Mouse (Mus musculus): ENCODE measurements around the gene Ghrh. TPM values are rescaled to one million over a fixed set of nuclear protein-coding genes. Genes with fewer than 3 reads are reported as not detected.

The Ghrh gene
- polyA plus RNA-seq, 1 experiment from 2014 or later, result 0.57 TPM

DNA sequence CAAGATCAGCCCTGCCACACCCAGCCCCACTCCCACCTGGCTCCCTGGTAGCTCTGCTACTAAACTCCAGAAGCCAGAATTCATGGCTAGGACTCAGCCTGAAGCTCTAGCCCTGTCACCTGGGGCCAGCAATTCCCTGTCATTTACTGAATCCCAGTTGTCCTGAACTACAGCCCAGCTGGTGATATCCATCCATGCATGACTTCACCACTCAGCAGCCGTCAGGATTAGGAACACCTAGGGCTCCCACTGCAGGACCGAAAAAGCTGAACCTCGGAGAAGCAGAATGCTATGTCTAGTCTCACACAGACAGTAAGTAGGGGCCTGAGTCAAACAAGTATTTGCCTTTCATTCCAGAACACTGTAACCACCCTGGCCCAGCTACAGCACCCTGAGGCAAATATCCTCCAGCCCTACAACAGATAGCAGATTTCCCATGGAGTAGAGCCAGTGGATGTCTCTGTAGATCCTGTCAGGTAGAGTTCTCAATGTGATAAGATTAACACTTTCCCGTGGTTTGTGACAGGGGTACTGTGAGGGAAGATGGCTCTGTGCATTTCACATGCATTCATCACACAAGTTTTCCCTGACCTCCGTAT lies 4.9 kb downstream of the Ghrh start:
- Histone ChIP-seq H3K4me1 (replicated peaks) (peaks cover 51% of the 10 kb centered on the region), H3K4me3 (no peak overlapping the region), H3K27me3 (no peaks in the 10 kb centered on the region), H3K36me3 (no peaks in the 10 kb centered on the region), H3K9ac (peak overlapping the region; percentile 56), H3K4me2 (no peak overlapping the region), H3K9me3 (no peaks in the 10 kb centered on the region), H3K27ac (replicated peaks) (peak overlapping the region; percentile 84)
- no peak for ATAC-seq (ENCODE audit: low read depth)
- 41% methylated on average over 5 of the region's 5 CpGs for WGBS

DNA sequence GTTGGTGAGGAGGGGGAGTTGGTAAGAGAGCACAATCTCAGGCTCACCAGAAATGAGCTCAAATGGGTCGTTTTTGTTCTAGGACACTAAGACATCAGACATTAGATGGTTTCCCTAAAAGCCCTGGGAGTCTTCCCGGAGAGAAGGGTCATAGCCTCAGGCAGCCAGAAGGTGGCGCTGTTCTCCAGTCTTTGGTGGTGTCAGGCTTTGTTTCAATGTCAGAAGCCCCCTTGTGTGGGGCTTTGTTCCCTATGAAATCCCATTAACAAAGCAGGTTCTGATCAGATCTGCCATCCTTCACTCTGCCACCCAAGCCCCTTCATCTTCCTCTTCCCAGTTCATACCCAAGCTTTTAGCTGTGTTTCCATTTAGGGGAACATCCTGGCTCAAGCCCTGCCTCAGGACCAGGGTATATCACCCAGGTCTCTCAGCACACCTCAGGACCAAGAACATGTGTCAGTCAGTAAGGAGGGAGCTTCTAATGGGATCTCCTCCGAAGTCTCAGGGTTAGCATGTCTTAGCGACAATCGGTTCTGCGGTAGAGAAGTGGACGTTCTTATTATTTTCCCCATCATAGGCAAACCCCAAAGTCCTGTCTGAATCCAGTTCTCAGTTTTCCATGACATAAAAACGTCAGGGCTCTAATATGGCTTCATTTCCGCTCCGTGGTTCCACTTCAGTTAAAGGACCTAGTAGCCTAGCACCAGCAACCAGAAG lies 5.6 kb downstream of the Ghrh start:
- H3K4me1 ChIP-seq (replicated peaks), result peaks cover 46% of the 10 kb centered on the region
- H3K4me3 ChIP-seq, result no peak overlapping the region
- H3K36me3 ChIP-seq, result no peaks in the 10 kb centered on the region
- no peaks in the 10 kb centered on the region for H3K27me3 ChIP-seq
- H3K27ac ChIP-seq (replicated peaks), result peak overlapping the region; percentile 84
- no peak overlapping the region for H3K4me2 ChIP-seq
- H3K9me3 ChIP-seq, result no peaks in the 10 kb centered on the region
- peak overlapping the region; percentile 56 for H3K9ac ChIP-seq
- 42% methylated on average over 11 of the region's 11 CpGs for WGBS
- peak; percentile 47 for ATAC-seq (ENCODE audit: low read depth)

DNA sequence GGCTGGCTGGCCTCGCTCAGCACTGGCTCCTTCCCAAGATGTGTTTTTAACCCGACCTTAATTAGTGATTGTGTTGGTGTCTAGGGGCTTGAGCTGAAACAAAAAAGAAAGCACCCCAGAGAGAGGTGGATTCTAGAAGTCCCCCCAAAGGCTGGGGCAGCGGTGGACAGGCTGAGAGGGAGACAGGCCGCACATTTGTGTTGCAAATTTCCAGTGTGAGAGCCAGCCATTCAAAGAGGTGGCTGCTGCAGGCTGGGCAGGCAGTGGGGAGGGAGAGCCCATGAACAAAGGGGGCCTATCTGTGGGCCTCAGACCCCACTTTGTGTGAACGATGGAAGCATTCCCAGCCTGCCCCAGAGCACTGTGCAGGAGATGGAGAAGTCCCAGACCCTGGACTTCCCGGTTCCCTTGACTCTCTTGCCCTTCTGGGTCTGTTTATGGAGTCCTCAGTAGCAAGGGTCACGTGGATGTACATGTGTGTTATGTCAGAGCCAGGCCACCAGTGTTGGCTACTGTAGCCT lies 7.0 kb downstream of the Ghrh start:
- Histone ChIP-seq H3K4me3 (no peak overlapping the region), H3K4me2 (no peak overlapping the region), H3K9ac (peak overlapping the region; percentile 26; the same call in 1 of the 2 replicates), H3K27ac (replicated peaks) (peak overlapping the region; percentile 84), H3K9me3 (no peaks in the 10 kb centered on the region), H3K27me3 (no peaks in the 10 kb centered on the region), H3K4me1 (replicated peaks) (peaks cover 42% of the 10 kb centered on the region), H3K36me3 (no peaks in the 10 kb centered on the region)
- WGBS, result 17% methylated on average over 7 of the region's 7 CpGs
- peak; percentile 64 for ATAC-seq (ENCODE audit: low read depth)

DNA sequence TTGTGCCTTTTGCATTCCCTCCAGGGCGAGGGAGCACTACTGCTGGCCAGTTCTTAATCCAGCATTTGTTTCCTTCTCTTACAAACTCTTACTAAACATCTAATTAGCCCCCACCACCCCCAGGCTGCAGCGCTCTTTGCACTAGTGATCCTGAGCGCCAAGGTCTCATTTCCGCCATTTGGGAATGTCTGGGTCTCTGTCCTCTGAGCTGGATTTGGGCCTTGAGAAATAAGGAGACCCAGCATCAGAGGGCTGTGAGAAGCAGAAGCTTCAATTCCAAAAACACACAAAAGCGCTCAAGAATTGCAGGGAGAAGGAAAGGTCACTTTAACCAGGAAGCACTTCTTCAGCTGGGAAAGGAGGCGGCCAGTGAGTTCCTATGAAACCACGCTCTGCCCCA lies 7.8 kb downstream of the Ghrh start:
- H3K27me3 ChIP-seq, result no peaks in the 10 kb centered on the region
- H3K36me3 ChIP-seq, result no peaks in the 10 kb centered on the region
- H3K4me1 ChIP-seq (replicated peaks), result peaks cover 42% of the 10 kb centered on the region
- no peak overlapping the region for H3K4me2 ChIP-seq
- no peaks in the 10 kb centered on the region for H3K9me3 ChIP-seq
- 80% methylated on average over 7 of the region's 7 CpGs for WGBS
- ATAC-seq (ENCODE audit: low read depth), result no peak
- no peak overlapping the region for H3K9ac ChIP-seq
- no peak overlapping the region for H3K4me3 ChIP-seq
- H3K27ac ChIP-seq (replicated peaks), result peak overlapping the region; percentile 84

DNA sequence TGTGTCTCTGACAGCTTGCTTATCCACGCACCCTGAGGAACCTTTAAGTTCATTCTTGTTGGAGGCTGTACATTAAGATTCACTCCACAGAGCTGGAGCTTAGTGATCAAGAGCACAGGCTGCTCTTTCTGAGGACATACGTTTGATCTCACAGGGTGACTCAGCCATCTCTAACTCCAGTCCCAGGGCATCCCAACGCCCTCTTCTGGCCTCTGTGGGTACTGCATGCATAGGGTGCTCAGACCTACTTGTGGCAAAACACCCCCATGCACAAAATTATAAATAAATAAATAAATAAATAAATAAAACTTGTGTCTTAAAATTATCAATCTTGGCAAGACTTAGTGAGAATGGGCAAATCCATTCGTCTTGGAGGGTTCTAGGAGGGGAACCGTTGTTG lies 8.6 kb downstream of the Ghrh start:
- no peak for ATAC-seq (ENCODE audit: low read depth)
- H3K36me3 ChIP-seq, result no peaks in the 10 kb centered on the region
- peaks cover 42% of the 10 kb centered on the region for H3K4me1 ChIP-seq (replicated peaks)
- no peak overlapping the region for H3K27ac ChIP-seq (replicated peaks)
- no peak overlapping the region for H3K9ac ChIP-seq
- no peak overlapping the region for H3K4me3 ChIP-seq
- no peak overlapping the region for H3K4me2 ChIP-seq
- H3K9me3 ChIP-seq, result no peaks in the 10 kb centered on the region
- H3K27me3 ChIP-seq, result no peaks in the 10 kb centered on the region
- 30% methylated on average over 5 of the region's 5 CpGs for WGBS

DNA sequence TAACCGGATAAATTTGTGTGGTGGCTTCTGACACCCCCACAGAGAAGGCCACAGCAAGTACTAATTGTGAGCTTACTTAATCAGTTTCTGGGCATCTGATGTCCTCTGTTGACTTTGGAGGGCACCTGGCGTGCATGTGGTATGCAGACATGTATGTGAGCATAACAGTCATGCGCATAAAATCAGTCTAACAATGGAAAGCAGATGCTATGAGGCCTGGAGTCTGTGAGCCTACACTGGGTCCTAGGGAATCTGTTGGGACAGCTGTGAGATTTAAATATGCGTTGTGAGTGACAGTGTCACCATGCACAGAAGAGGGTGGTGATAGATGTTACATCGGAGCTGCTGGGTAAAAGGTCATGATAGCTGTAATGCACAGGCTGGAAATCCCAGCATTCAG lies 15.2 kb downstream of the Ghrh start:
- H3K27ac ChIP-seq (replicated peaks), result peak overlapping the region; percentile 15; the same call in 1 of the 2 replicates

DNA sequence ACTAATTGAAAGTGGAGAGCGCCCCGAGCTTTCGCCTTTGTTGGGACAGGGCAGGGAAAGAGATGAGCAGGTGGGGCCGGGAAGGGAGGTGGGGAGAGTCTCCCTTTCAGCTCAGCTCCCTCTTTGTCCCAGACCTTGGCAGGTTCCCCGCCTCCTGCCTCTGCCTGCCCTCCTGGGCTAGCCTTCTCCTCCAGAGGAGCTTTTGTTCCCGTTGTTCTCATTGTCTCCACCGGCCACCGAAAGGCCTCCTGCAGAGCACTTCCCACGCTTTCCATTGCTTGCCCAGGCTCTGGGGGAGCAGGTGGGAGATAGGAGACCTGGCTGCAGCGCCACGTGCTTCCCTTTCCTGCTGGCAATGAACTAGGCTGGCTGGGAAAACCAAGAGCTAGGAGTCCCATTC lies 18.7 kb downstream of the Ghrh start:
- H3K27ac ChIP-seq (replicated peaks), result peak overlapping the region; percentile 55
- no peak overlapping the region for H3K4me2 ChIP-seq
- peaks cover 28% of the 10 kb centered on the region for H3K4me1 ChIP-seq (replicated peaks)

More for the DNA sequence above, 15.2 kb downstream of the Ghrh start:
- Histone ChIP-seq H3K9ac (peak overlapping the region; percentile 1; the same call in 1 of the 2 replicates), H3K27me3 (no peaks in the 10 kb centered on the region), H3K4me3 (no peak overlapping the region), H3K9me3 (no peaks in the 10 kb centered on the region), H3K36me3 (peaks cover 5% of the 10 kb centered on the region), H3K4me1 (replicated peaks) (peaks cover 28% of the 10 kb centered on the region), H3K4me2 (no peak overlapping the region)
- no peak for ATAC-seq (ENCODE audit: low read depth)
- WGBS, result 61% methylated on average over 5 of the region's 5 CpGs

DNA sequence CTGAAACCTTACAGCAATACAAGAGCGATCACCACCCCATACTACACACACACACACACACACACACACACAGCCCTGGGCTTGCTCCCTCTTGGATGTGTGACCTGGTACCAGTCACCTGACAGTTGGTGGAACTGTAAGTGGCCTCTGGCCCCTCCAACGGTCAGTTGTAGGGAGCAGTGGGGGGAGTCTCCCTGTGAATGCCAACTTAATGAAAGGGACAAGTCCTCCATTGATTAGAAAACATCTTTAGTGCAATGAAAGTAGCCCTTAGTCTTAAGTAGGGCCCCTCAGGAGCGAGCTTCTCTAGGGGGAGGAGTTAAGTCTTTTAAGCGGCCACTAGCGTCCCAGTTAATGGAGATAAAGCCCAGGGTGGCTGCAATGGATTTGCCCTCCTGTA lies 19.2 kb downstream of the Ghrh start:
- WGBS, result 13% methylated on average over 5 of the region's 5 CpGs
- Histone ChIP-seq H3K4me1 (replicated peaks) (peaks cover 28% of the 10 kb centered on the region), H3K27ac (replicated peaks) (peak overlapping the region; percentile 55), H3K27me3 (no peaks in the 10 kb centered on the region), H3K4me2 (no peak overlapping the region), H3K9me3 (no peaks in the 10 kb centered on the region), H3K9ac (0 out of 2 replicates have a peak overlapping the region, but pooled peaks have one; percentile 3), H3K36me3 (peaks cover 44% of the 10 kb centered on the region), H3K4me3 (no peak overlapping the region)
- ATAC-seq (ENCODE audit: low read depth), result peak; percentile 36

More for the DNA sequence above, 18.7 kb downstream of the Ghrh start:
- peak; percentile 44 for ATAC-seq (ENCODE audit: low read depth)
- Histone ChIP-seq H3K27me3 (no peaks in the 10 kb centered on the region), H3K4me3 (no peak overlapping the region), H3K9ac (peak overlapping the region; percentile 3; the same call in 1 of the 2 replicates), H3K9me3 (no peaks in the 10 kb centered on the region), H3K36me3 (peaks cover 39% of the 10 kb centered on the region)
- WGBS, result 10% methylated on average over 11 of the region's 11 CpGs

DNA sequence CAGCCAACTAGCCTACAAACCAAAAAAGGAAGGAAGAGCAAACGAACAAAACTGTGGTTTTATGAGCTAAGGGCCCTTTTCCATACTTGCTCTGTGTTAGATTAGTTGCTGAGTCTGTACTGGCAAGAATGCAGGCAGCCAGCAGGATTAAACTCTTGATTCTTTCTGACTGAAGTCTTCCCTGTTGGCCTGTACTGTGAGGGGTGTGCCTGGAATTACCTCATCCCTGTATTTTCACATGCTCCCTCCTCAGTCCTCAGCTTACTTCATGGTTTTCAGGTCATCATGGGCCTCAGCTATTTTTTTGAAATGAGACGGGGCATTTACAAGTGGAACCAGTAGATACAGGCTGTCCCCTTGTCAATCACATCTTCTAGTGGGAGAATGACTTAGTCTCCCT lies 22.1 kb downstream of the Ghrh start:
- H3K36me3 ChIP-seq, result peaks cover 73% of the 10 kb centered on the region

DNA sequence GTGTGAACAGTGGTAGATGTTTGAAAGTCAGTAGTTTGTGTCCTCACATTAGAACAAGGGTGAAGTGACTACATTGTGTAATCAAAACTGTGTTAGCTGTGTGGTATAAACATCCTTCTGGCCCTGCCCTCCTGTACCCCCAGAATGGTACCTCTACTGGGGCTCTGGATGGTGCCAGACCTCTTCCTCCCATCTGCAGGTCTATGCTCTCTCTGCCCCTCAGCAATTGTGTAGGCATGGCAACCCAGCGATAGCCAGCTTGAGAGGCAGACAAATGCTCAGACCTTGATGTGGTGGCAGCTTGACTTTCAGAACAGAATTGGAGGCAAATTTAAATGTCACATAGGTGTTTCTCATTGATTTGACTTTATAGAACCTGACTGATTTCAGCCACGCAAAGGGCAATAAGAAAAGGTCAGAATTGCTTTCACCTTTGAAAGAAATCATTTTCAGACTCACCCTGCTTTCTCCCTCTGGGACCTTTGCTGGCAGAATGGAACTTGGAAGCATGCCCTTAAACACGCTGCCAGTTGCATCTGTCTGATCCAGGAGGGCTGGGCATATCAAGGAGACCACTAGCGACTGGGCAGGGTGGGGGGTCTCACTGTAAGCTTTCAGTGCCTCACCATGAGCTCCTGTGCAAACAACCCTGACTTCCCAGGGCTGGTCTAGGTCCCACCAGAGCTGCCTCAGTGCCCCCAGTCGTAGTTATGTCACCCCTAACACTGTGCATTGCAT lies 25.1 kb downstream of the Ghrh start:
- Histone ChIP-seq H3K36me3 (peaks cover 91% of the 10 kb centered on the region), H3K4me2 (no peak overlapping the region), H3K27ac (replicated peaks) (peak overlapping the region; percentile 61; the same call in 1 of the 2 replicates), H3K4me3 (no peak overlapping the region), H3K4me1 (replicated peaks) (peaks cover 32% of the 10 kb centered on the region), H3K27me3 (no peaks in the 10 kb centered on the region), H3K9ac (no peak overlapping the region), H3K9me3 (no peaks in the 10 kb centered on the region)
- 72% methylated on average over 5 of the region's 5 CpGs for WGBS
- no peak for ATAC-seq (ENCODE audit: low read depth)

More for the DNA sequence above, 22.1 kb downstream of the Ghrh start:
- H3K4me2 ChIP-seq, result no peak overlapping the region
- WGBS, result 84% methylated on average over 2 of the region's 2 CpGs
- H3K27me3 ChIP-seq, result no peaks in the 10 kb centered on the region
- no peak overlapping the region for H3K27ac ChIP-seq (replicated peaks)
- no peak for ATAC-seq (ENCODE audit: low read depth)
- H3K4me3 ChIP-seq, result no peak overlapping the region
- no peaks in the 10 kb centered on the region for H3K9me3 ChIP-seq
- no peak overlapping the region for H3K9ac ChIP-seq
- H3K4me1 ChIP-seq (replicated peaks), result peaks cover 44% of the 10 kb centered on the region

DNA sequence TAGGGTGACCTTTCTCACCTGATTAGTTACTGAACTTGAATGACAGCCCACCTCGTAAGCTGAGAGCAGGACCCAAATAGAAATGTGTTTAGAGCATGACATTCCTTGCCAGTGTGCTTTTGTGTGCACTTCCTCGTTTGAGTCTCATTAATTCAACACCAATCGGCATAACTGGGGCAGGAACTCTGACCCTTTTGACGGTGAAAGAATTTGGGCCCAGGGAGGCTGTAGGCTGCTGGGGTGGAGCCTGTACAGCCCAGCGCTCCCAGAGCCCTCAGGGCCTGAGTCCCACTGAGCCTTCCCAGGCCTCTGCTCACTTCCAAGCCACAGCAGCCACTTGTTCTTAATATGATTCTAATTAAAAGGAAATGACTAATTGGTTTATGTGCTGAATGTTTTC lies 26.4 kb downstream of the Ghrh start:
- no peak overlapping the region for H3K4me2 ChIP-seq
- no peak for ATAC-seq (ENCODE audit: low read depth)
- H3K4me3 ChIP-seq, result no peak overlapping the region
- H3K4me1 ChIP-seq (replicated peaks), result peaks cover 33% of the 10 kb centered on the region
- H3K9me3 ChIP-seq, result no peaks in the 10 kb centered on the region
- no peaks in the 10 kb centered on the region for H3K27me3 ChIP-seq
- peak overlapping the region; percentile 70; the same call in 1 of the 2 replicates for H3K27ac ChIP-seq (replicated peaks)
- H3K36me3 ChIP-seq, result peaks cover 89% of the 10 kb centered on the region
- H3K9ac ChIP-seq, result no peak overlapping the region
- WGBS, result 56% methylated on average over 5 of the region's 5 CpGs

DNA sequence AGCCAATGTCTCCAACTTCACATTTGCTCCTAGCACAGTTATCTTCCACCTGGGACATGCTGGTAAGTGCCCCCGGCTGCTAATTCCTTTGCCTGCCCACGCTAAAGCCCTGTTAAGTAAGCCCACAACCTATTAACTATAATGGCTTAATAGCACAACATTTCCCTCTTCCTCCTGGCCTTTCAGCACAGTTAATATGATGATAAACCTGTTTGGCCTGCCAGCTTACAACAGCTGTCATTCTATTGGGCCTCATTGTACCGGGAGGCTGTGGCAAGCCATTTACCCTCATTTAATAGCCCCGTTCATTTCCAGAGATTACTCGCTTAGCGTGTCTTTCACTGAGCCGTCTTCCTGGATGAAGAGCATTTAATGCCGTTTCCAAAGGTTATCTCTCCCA lies 27.2 kb downstream of the Ghrh start:
- Histone ChIP-seq H3K9ac (no peak overlapping the region), H3K4me2 (no peak overlapping the region), H3K9me3 (no peaks in the 10 kb centered on the region), H3K4me1 (replicated peaks) (peaks cover 33% of the 10 kb centered on the region), H3K27ac (replicated peaks) (peak overlapping the region; percentile 70), H3K36me3 (peaks cover 89% of the 10 kb centered on the region), H3K4me3 (no peak overlapping the region), H3K27me3 (no peaks in the 10 kb centered on the region)
- WGBS, result 55% methylated on average over 8 of the region's 8 CpGs
- no peak for ATAC-seq (ENCODE audit: low read depth)

All from neural tube, embryonic 13.5 days (tissue).